Mouse (Mus musculus) liver, adult 2 months (tissue): ENCODE data around the gene Vmn1r117. TPM values are rescaled to one million over a fixed set of nuclear protein-coding genes. Genes with fewer than 3 reads are reported as not detected.
"Not testable (repeated sequence)": the region's sequence is repeated elsewhere in the genome, so short reads cannot be mapped to it uniquely, and the experiment has no call there.

Source experiments
- DNase-seq: peaks from one replicate; pipeline ENCODE4 v3.0.0-alpha.2; 2011; ENCODE audit warnings: low read depth, low spot score; ENCODE audit errors: extremely low read depth
- H3K27ac ChIP-seq: fragments of 200-500 bp; replicated peaks from 2 replicates; pipeline ENCODE4 v1.5.1; 2012; ENCODE audit warnings: low read depth, mild to moderate bottlenecking, control low read depth, inconsistent platforms, low read length; ENCODE audit not compliant: insufficient read depth
- H3K27me3 ChIP-seq: fragments of 200-500 bp; 2 replicates; pipeline ENCODE4 v1.6.1; 2012; ENCODE audit warnings: mild to moderate bottlenecking, moderate library complexity, low read length, inconsistent platforms; ENCODE audit not compliant: control insufficient read depth, insufficient read depth
- H3K36me3 ChIP-seq: fragments of 200-500 bp; 2 replicates; pipeline ENCODE4 v1.6.1; 2012; ENCODE audit warnings: low read length, inconsistent platforms; ENCODE audit not compliant: control insufficient read depth, insufficient read depth
- H3K4me1 ChIP-seq: fragments of 200-500 bp; 2 replicates; pipeline ENCODE4 v1.6.1; 2011; ENCODE audit warnings: low read length; ENCODE audit not compliant: control insufficient read depth, insufficient read depth
- H3K4me3 ChIP-seq: fragments of 200-500 bp; 2 replicates; pipeline ENCODE4 v1.5.1; 2011; ENCODE audit warnings: low read depth, mild to moderate bottlenecking, control low read depth, low read length, moderate library complexity; ENCODE audit not compliant: insufficient read depth
- H3K79me2 ChIP-seq: fragments of 200-500 bp; 2 replicates; pipeline ENCODE4 v1.6.1; 2012; ENCODE audit warnings: inconsistent platforms, mild to moderate bottlenecking, low read length, moderate library complexity; ENCODE audit not compliant: control insufficient read depth, insufficient read depth
- H3K9ac ChIP-seq: fragments of 200-500 bp; 2 replicates; pipeline ENCODE4 v1.6.1; 2012; ENCODE audit warnings: low read depth, mild to moderate bottlenecking, control low read depth, inconsistent platforms, low read length
- WGBS: fragments of 180-500 bp; shearing (Covaris S2); methylation state at CpG from one replicate; pipeline ENCODE4 v1.1.7; 2018; 5-methylcytosine and 5-hydroxymethylcytosine counted together
- polyA plus RNA-seq: library from polyadenylated mRNA; depleted of rRNA; stranded (reverse); fragments of >200 nt; gene quantifications from 2 replicates; pipeline ENCODE4 v1.2.3, GENCODE M21; 2012; rRNA removed
- total RNA-seq: library from RNA; depleted of rRNA; stranded (reverse); fragments of >200 nt; gene quantifications from 2 replicates; pipeline ENCODE4 v1.2.3, GENCODE M21; 2014; rRNA removed

Gene Vmn1r117
- total RNA-seq (not detected in 2 replicates), polyA plus RNA-seq (not detected in 2 replicates)

DNA sequence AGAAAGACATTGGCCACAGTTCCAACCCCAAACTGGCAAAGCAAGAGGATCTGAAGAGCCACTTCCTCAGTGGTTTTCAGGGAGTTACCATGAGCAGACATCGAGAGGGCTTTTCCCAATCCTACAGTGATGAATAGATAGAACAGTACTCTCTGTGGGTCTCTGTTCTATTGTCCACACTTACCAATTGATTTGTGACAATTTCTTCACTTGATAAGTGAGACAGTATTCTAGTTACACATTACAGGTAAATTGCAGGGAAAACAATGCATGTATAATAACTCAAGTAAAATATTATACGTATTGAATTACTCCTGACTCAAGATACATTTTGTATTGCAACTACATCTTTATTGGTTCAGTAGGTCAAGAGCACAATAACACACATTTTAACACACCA, at the start of gene Vmn1r117:
Gene Vmn1r117, minus strand, starts transcription at position 101 of the 400 bp plus-strand sequence.
- not testable (repeated sequence) for DNase-seq, H3K79me2 ChIP-seq, H3K27me3 ChIP-seq, H3K9ac ChIP-seq, H3K36me3 ChIP-seq, H3K4me1 ChIP-seq, H3K27ac ChIP-seq, H3K4me3 ChIP-seq
- WGBS = no CpG with 5 or more reads among the region's 2 CpGs

DNA sequence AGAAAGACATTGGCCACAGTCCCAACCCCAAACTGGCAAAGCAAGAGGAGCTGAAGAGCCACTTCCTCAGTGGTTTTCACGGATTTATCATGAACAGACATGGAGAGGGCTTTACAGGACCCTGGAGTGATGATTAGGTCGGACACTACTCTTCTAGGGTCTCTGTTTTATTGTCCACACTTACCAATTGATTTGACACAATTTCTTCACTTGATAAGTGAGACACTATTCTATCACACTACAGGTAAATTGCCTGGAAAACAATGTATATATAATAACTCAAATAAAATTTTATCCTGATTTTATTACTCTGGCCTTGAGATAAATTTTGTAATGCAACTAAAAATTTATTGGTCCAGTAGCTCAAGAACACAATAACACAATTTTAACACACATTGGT, 28.3 kb upstream of the Vmn1r117 start, which contains the start of gene Vmn1r118:
Gene Vmn1r118, minus strand, starts transcription at position 101 of the 400 bp plus-strand sequence.
- H3K4me1 ChIP-seq, H3K79me2 ChIP-seq, H3K36me3 ChIP-seq, H3K9ac ChIP-seq, H3K27me3 ChIP-seq, DNase-seq, H3K27ac ChIP-seq, H3K4me3 ChIP-seq: not testable (repeated sequence)
- no CpG with 5 or more reads among the region's 2 CpGs for WGBS

DNA sequence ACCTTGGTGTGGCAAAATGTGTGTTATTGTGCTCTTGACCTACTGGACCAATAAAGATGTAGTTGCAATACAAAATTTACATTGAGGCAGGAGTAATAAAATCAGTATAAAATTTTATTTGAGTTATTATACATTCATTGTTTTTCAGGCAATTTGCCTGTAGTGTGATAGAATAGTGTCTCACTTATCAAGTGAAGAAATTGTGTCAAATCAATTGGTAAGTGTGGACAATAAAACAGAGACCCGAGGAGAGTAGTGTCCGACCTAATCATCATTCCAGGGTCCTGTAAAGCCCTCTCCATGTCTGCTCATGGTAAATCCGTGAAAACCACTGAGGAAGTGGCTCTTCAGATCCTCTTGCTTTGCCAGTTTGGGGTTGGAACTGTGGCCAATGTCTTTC, 12.0 kb downstream of the Vmn1r117 start, which contains the start of gene Vmn1r116:
Gene Vmn1r116, plus strand, starts transcription at position 301 of the 400 bp plus-strand sequence.
- not testable (repeated sequence) for H3K27me3 ChIP-seq, DNase-seq, H3K4me1 ChIP-seq, H3K4me3 ChIP-seq, H3K27ac ChIP-seq, H3K79me2 ChIP-seq, H3K9ac ChIP-seq, H3K36me3 ChIP-seq
- WGBS = 30% methylated on average over 3 of the region's 3 CpGs

DNA sequence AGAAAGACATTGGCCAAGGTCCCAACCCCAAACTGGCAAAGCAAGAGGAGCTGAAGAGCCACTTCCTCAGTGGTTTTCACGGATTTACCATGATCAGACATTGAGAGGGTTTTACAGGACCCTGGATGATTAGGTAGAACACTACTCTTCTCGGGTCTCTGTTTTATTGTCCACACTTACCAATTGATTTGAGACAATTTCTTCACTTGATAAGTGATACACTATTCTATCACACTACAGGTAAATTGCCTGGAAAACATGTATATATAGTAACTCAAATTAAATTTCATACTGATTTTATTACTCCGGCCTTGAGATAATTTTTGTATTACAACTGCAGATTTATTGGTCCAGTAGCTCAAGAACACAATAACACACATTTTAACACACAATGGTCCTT, 39.0 kb downstream of the Vmn1r117 start, which contains the start of gene Vmn1r115:
Gene Vmn1r115, minus strand, starts transcription at position 101 of the 400 bp plus-strand sequence.
- not testable (repeated sequence) for H3K27me3 ChIP-seq, H3K9ac ChIP-seq, H3K4me1 ChIP-seq, H3K79me2 ChIP-seq, H3K27ac ChIP-seq, H3K36me3 ChIP-seq, H3K4me3 ChIP-seq, DNase-seq
- WGBS = 86% methylated on average over 1 of the region's 3 CpGs

Other genes starting within 250 kb of the Vmn1r117 start
- not detected in 2 replicates for gene Vmn1r107, start 215.2 kb downstream of the Vmn1r117 start, total RNA-seq
- gene Vmn1r107, start 215.2 kb downstream of the Vmn1r117 start, polyA plus RNA-seq = not detected in 2 replicates
- not detected in 2 replicates for gene Vmn1r111, start 180.9 kb downstream of the Vmn1r117 start, total RNA-seq
- gene Vmn1r111, start 180.9 kb downstream of the Vmn1r117 start, polyA plus RNA-seq = not detected in 2 replicates
- not detected in 2 replicates for gene Gm10668, start 153.5 kb downstream of the Vmn1r117 start, total RNA-seq
- gene Gm10668, start 153.5 kb downstream of the Vmn1r117 start, polyA plus RNA-seq = not detected in 2 replicates
- gene Vmn1r112, start 112.9 kb downstream of the Vmn1r117 start, total RNA-seq = not detected in 2 replicates
- not detected in 2 replicates for gene Vmn1r112, start 112.9 kb downstream of the Vmn1r117 start, polyA plus RNA-seq
- not detected in 2 replicates for gene Vmn1r113, start 96.8 kb downstream of the Vmn1r117 start, total RNA-seq
- not detected in 2 replicates for gene Vmn1r113, start 96.8 kb downstream of the Vmn1r117 start, polyA plus RNA-seq
- gene Vmn1r114, start 71.9 kb downstream of the Vmn1r117 start, total RNA-seq = not detected in 2 replicates
- not detected in 2 replicates for gene Vmn1r114, start 71.9 kb downstream of the Vmn1r117 start, polyA plus RNA-seq
- not detected in 2 replicates for gene Vmn1r115, start 39.1 kb downstream of the Vmn1r117 start, total RNA-seq
- gene Vmn1r115, start 39.1 kb downstream of the Vmn1r117 start, polyA plus RNA-seq = not detected in 2 replicates
- gene Vmn1r116, start 11.9 kb downstream of the Vmn1r117 start, total RNA-seq = not detected in 2 replicates
- not detected in 2 replicates for gene Vmn1r116, start 11.9 kb downstream of the Vmn1r117 start, polyA plus RNA-seq
- not detected in 2 replicates for gene Vmn1r118, start 28.2 kb upstream of the Vmn1r117 start, total RNA-seq
- not detected in 2 replicates for gene Vmn1r118, start 28.2 kb upstream of the Vmn1r117 start, polyA plus RNA-seq
- gene Vmn1r119, start 128.3 kb upstream of the Vmn1r117 start, total RNA-seq = not detected in 2 replicates
- gene Vmn1r119, start 128.3 kb upstream of the Vmn1r117 start, polyA plus RNA-seq = not detected in 2 replicates
- gene Vmn1r120, start 169.7 kb upstream of the Vmn1r117 start, total RNA-seq = not detected in 2 replicates
- gene Vmn1r120, start 169.7 kb upstream of the Vmn1r117 start, polyA plus RNA-seq = not detected in 2 replicates
- gene Vmn1r121, start 214.4 kb upstream of the Vmn1r117 start, total RNA-seq = not detected in 2 replicates
- not detected in 2 replicates for gene Vmn1r121, start 214.4 kb upstream of the Vmn1r117 start, polyA plus RNA-seq